Comparison of ENCODE assay signal across 4 mouse cellular contexts in the genomic region with DNA sequence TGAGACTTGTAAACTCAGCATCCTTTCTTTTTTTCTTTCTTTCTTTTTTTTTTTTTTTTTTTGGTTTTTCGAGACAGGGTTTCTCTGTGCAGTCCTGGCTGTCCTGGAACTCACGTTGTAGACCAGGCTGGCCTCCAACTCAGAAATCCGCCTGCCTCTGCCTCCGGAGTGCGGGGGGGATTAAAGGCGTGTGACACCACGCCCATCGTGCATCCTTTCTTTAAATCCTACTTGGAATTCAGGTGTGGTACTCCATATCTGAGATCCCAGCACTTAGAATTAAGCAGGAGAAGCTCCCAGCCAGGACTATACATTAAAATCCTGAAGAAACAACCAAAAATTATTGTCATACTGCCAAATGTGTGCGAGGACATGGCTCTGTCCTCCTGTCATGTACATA. TPM values are rescaled to one million over a fixed set of nuclear protein-coding genes. Genes with fewer than 3 reads are reported as not detected.
DNase-seq lines count a peak whose midpoint lies in the region; ATAC-seq lines count a peak whose summit lies in the region.
"Not testable (repeated sequence)": the region's sequence is repeated elsewhere in the genome, so short reads cannot be mapped to it uniquely, and the experiment has no call there.

No protein-coding gene starts in this region.

- not testable (repeated sequence) for H3K36me3 ChIP-seq in liver, embryonic 11.5 days (ENCODE audit: control insufficient read depth, insufficient read depth, low read length)

- not testable (repeated sequence) for H3K9me3 ChIP-seq in liver, embryonic 11.5 days (ENCODE audit: control insufficient read depth, low read length)

- H3K4me2 ChIP-seq in liver, embryonic 11.5 days = not testable (repeated sequence)

- not testable (repeated sequence) for H3K9ac ChIP-seq in liver, embryonic 11.5 days (ENCODE audit: low read depth, low read length)

- H3K27me3 ChIP-seq in liver, embryonic 11.5 days (replicated peaks; ENCODE audit: control insufficient read depth, insufficient read depth, low read length) = not testable (repeated sequence)

- 91% methylated on average over 8 of the region's 9 CpGs for WGBS in liver, embryonic 11.5 days

- ATAC-seq in liver, embryonic 11.5 days (replicated peaks; ENCODE audit: low FRiP score) = not testable (repeated sequence)

- H3K27ac ChIP-seq in liver, embryonic 11.5 days (ENCODE audit: low read depth, low read length) = not testable (repeated sequence)

- not testable (repeated sequence) for H3K4me3 ChIP-seq in liver, embryonic 11.5 days (ENCODE audit: low read depth, low read length)

- H3K4me1 ChIP-seq in liver, embryonic 11.5 days (replicated peaks; ENCODE audit: control insufficient read depth, insufficient read depth, low read length) = peaks cover 42% of the 10 kb centered on the region

- peak; percentile 45 for DNase-seq in ES-CJ7 (ENCODE audit: low read depth, low spot score)
- peak; percentile 84 for DNase-seq in R1 (ENCODE audit: low read depth, low spot score)
- peak; percentile 58 for DNase-seq in ZHBTc4 (ENCODE audit: low read depth, low spot score)
- DNase-seq in liver, embryonic 11.5 days (ENCODE audit: low spot score) = peak; percentile 16

RNA-seq across cellular contexts. Expression of gene Rreb1, which starts 57.6 kb away (rescaled TPM):
- 20.6 and 23.6 TPM in 2 replicates for polyA plus RNA-seq in liver, embryonic 11.5 days (2014; fragmentation: Nextera tagmentation; extraction: Ambion mirVana)

Comparison
In these comparisons a context has a peak if more than half of its experiments do, and no peak if none do; other contexts are left out.
1. DNase-seq: peak in every context shown above with its lines; median percentile 84 in R1; 58 in ZHBTc4; 45 in ES-CJ7; 16 in liver, embryonic 11.5 days.